Mouse (Mus musculus) liver, postnatal 0 days (tissue): ENCODE measurements around the gene Gmeb1. TPM values are rescaled to one million over a fixed set of nuclear protein-coding genes. Genes with fewer than 3 reads are reported as not detected.

Experiments
- ATAC-seq: fragments of 200-750 bp; cut with Nextera tagmentation; 2 replicates; pipeline ENCODE4 v1.8.0; 2017; ENCODE audit warnings: mild to moderate bottlenecking, moderate library complexity
- DNase-seq: peaks from one replicate; pipeline ENCODE4 v3.0.0-alpha.2; 2016
- H3K27ac ChIP-seq: fragments of 300-500 bp; sonication (generic); 2 replicates; pipeline ENCODE4 v1.5.1; 2014; ENCODE audit warnings: antibody characterized with exemption, moderate library complexity, mild to moderate bottlenecking, low read depth
- H3K27me3 ChIP-seq: fragments of 300-500 bp; sonication (generic); 2 replicates; pipeline ENCODE4 v1.6.1; 2014; ENCODE audit warnings: low read length, control low read depth, mixed read lengths; ENCODE audit not compliant: insufficient read depth
- H3K36me3 ChIP-seq: fragments of 300-500 bp; sonication (generic); replicated peaks from 2 replicates; pipeline ENCODE4 v1.6.1; 2014; ENCODE audit warnings: mild to moderate bottlenecking, control low read depth, low read length, moderate library complexity, mixed read lengths; ENCODE audit not compliant: insufficient read depth
- H3K4me1 ChIP-seq: fragments of 300-500 bp; sonication (generic); 2 replicates; pipeline ENCODE4 v1.6.1; 2014; ENCODE audit warnings: antibody characterized with exemption, mild to moderate bottlenecking, control low read depth; ENCODE audit not compliant: insufficient read depth
- H3K4me2 ChIP-seq: fragments of 300-500 bp; sonication (generic); 2 replicates; pipeline ENCODE4 v1.6.1; 2014; ENCODE audit warnings: low read depth, mild to moderate bottlenecking, low read length, moderate library complexity, mixed read lengths
- H3K4me3 ChIP-seq: fragments of 300-500 bp; sonication (generic); 2 replicates; pipeline ENCODE4 v1.5.1; 2014; ENCODE audit warnings: low read depth, low read length
- H3K9ac ChIP-seq: fragments of 300-500 bp; sonication (generic); replicated peaks from 2 replicates; pipeline ENCODE4 v1.6.1; 2014; ENCODE audit warnings: mild to moderate bottlenecking, moderate library complexity
- H3K9me3 ChIP-seq: fragments of 300-500 bp; sonication (generic); 2 replicates; pipeline ENCODE4 v1.6.1; 2016; ENCODE audit warnings: mild to moderate bottlenecking, control low read depth, low read length, mixed read lengths
- CTCF ChIP-seq: sonication (generic); IDR thresholded peaks from 2 replicates; pipeline ENCODE4 v1.5.1; 2016; ENCODE audit warnings: antibody characterized with exemption, low read depth
- EP300 ChIP-seq: IDR thresholded peaks from 2 replicates; pipeline ENCODE4 v1.6.1; 2016; ENCODE audit warnings: antibody characterized with exemption, low read depth, mild to moderate bottlenecking
- WGBS: fragments of 180-500 bp; shearing (Covaris S2); extraction: QIAGEN DNeasy Blood & Tissue Kit; methylation state at CpG from one replicate; pipeline ENCODE4 v1.1.7; 2014; ENCODE audit not compliant: insufficient replicate concordance; 5-methylcytosine and 5-hydroxymethylcytosine counted together
- polyA plus RNA-seq: library from polyadenylated mRNA; unstranded; fragments of >200 nt; fragmentation: Nextera tagmentation; extraction: Ambion mirVana; gene quantifications from 2 replicates; pipeline ENCODE4 v1.2.1, GENCODE M21; 2015

Gene Gmeb1
- polyA plus RNA-seq, 1 experiment from 2014 or later = 8.9 TPM

DNA sequence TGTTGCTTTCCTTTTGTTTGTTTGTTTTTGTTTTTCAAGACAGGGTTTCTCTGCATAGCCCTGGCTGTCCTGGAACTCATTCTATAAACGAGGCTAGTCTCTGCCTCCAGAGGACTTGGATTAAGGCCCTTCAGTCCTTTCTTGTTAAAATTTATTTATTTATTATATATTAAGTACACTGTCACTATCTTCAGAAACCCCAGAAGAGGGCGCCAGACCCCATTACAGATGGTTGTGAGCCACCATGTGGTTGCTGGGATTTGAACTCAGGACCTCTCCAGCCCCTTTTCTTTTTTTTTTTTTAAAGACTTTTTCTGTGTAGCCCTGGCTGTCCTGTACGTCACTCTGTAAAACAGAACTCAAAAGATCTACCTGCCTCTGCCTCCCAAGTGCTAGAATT lies 6.4 kb downstream of the Gmeb1 start:
- ATAC-seq = no peak
- H3K4me1 ChIP-seq = peaks cover 22% of the 10 kb centered on the region

DNA sequence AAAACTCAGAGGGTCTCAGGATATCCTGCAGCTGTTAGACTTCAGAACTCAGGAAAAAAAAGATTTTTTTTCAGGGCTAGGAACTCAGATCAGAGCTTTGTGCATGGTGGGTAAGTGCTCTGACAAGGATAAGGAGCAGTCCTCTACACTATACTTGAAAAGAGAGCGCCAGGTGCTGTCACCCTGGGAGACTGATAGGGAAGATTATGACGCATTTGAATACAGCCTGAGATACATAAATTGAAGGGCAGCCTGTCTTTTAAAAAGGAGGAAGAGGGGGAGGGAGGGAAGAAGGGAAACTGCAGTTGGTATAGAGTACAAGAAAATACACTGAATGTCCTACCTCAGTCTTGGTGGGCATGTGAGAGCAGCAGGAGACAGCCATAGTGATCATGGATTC lies 7.8 kb downstream of the Gmeb1 start:
- WGBS = 44% methylated on average over 2 of the region's 2 CpGs

More for the DNA sequence above, 6.4 kb downstream of the Gmeb1 start:
- WGBS = 82% methylated on average over 3 of the region's 3 CpGs
- Histone ChIP-seq H3K27me3 (no peaks in the 10 kb centered on the region), H3K36me3 (peaks cover 15% of the 10 kb centered on the region), H3K9ac (no peak overlapping the region), H3K4me3 (no peak overlapping the region), H3K9me3 (no peaks in the 10 kb centered on the region), H3K4me2 (no peak overlapping the region), H3K27ac (no peak overlapping the region)
- no peak for DNase-seq
- TF ChIP-seq CTCF (peak; percentile 36), EP300 (no peak)

DNA sequence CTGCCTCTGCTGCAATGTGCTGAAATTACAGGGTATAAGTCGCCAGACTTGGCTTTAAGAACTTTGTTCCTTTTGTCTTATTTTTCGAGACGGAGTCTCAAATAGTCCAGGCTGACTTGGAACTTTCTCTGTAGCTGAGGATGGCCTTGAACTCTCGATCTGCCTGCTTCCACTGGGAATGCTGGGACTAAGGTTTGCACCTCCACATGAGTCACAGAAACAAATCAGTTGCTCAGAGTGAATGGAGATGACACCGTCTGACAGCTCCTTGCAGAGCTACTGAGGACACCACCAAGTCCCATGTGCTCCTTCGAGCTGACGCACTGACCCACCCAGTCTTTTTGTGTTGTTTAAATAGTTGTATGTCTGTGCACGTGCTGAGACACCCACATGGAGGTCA lies 8.3 kb downstream of the Gmeb1 start:
- WGBS = 81% methylated on average over 8 of the region's 8 CpGs
- Histone ChIP-seq H3K4me1 (peaks cover 17% of the 10 kb centered on the region), H3K4me2 (no peak overlapping the region), H3K27me3 (no peaks in the 10 kb centered on the region), H3K9me3 (no peaks in the 10 kb centered on the region), H3K9ac (no peak overlapping the region), H3K4me3 (no peak overlapping the region), H3K27ac (no peak overlapping the region), H3K36me3 (peaks cover 23% of the 10 kb centered on the region)
- DNase-seq = no peak
- TF ChIP-seq EP300 (no peak), CTCF (no peak)
- ATAC-seq = no peak

More for the DNA sequence above, 7.8 kb downstream of the Gmeb1 start:
- H3K36me3 ChIP-seq = peaks cover 18% of the 10 kb centered on the region
- no peak for TF ChIP-seq CTCF
- TF ChIP-seq EP300 = no peak
- H3K27ac ChIP-seq = no peak overlapping the region
- peaks cover 15% of the 10 kb centered on the region for H3K4me1 ChIP-seq
- no peak overlapping the region for H3K9ac ChIP-seq
- no peak overlapping the region for H3K4me3 ChIP-seq
- no peak overlapping the region for H3K4me2 ChIP-seq
- DNase-seq (no peak), ATAC-seq (0 out of 2 replicates have a peak, but pooled peaks have one; percentile 23)
- H3K9me3 ChIP-seq = no peaks in the 10 kb centered on the region
- H3K27me3 ChIP-seq = no peaks in the 10 kb centered on the region

- no peaks in the 10 kb centered on the region for H3K27me3 ChIP-seq
- H3K4me1 ChIP-seq = peaks cover 15% of the 10 kb centered on the region
- TF ChIP-seq EP300 (no peak), CTCF (no peak)
- no peak for ATAC-seq
- no peak overlapping the region for H3K4me2 ChIP-seq
- no peak overlapping the region for H3K27ac ChIP-seq
- WGBS = 70% methylated on average over 9 of the region's 9 CpGs
- H3K9me3 ChIP-seq = no peaks in the 10 kb centered on the region
- H3K36me3 ChIP-seq = peaks cover 23% of the 10 kb centered on the region
- DNase-seq = no peak
- H3K4me3 ChIP-seq = no peak overlapping the region
- no peak overlapping the region for H3K9ac ChIP-seq
These were observed 9.8 kb downstream of the Gmeb1 start for GRCm38 (mm10) chr4:132251596-132251995.

DNA sequence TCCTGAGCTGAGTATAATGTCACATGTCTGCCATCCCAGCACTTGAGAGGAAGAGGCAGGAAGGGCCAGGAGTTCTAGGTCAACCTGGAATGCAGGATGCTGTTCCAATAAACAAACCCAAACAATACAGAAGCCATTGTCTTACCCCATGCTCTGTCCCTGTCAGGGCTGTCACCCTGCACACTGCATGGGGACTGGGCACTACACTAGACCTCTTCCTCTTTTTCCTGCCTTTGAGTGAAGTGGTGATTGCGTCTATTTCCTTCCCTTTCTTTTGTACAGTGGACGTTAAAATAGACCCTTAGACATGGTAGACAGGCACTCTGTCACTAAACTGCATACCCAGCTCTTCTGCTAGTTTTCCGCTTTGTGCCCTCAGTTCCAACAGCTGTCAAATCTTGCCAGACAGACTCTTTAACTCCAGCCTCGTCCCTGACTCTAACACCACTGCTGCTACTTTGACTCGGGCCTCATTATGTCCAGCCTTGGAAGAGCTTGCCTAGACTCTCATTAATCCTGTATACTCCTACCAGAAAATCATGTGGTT lies 13.9 kb downstream of the Gmeb1 start:
- DNase-seq (peak; percentile 18), ATAC-seq (peak; percentile 59)
- Histone ChIP-seq H3K9me3 (no peaks in the 10 kb centered on the region), H3K9ac (no peak overlapping the region), H3K4me3 (no peak overlapping the region), H3K4me1 (peaks cover 14% of the 10 kb centered on the region), H3K4me2 (no peak overlapping the region), H3K36me3 (peaks cover 39% of the 10 kb centered on the region), H3K27me3 (no peaks in the 10 kb centered on the region), H3K27ac (peak overlapping the region; percentile 71)
- TF ChIP-seq EP300 (no peak), CTCF (no peak)
- 48% methylated on average over 5 of the region's 5 CpGs for WGBS

GRCm38 (mm10) chr4:132245643-132246042 lies 15.8 kb downstream of the Gmeb1 start:
- Histone ChIP-seq H3K27me3 (no peaks in the 10 kb centered on the region), H3K4me2 (no peak overlapping the region), H3K4me1 (peaks cover 11% of the 10 kb centered on the region), H3K27ac (0 out of 2 replicates have a peak overlapping the region, but pooled peaks have one; percentile 2), H3K9ac (no peak overlapping the region), H3K9me3 (no peaks in the 10 kb centered on the region), H3K4me3 (no peak overlapping the region), H3K36me3 (peaks cover 45% of the 10 kb centered on the region)
- DNase-seq (no peak), ATAC-seq (no peak)
- no peak for TF ChIP-seq CTCF
- no peak for TF ChIP-seq EP300
- WGBS = 69% methylated on average over 3 of the region's 3 CpGs

GRCm38 (mm10) chr4:132241208-132241607 lies 20.2 kb downstream of the Gmeb1 start:
- 52% methylated on average over 3 of the region's 3 CpGs for WGBS
- Histone ChIP-seq H3K4me2 (no peak overlapping the region), H3K9ac (no peak overlapping the region), H3K4me1 (peaks cover 6% of the 10 kb centered on the region), H3K36me3 (peaks cover 45% of the 10 kb centered on the region), H3K9me3 (no peaks in the 10 kb centered on the region), H3K4me3 (no peak overlapping the region), H3K27me3 (no peaks in the 10 kb centered on the region), H3K27ac (peak overlapping the region; percentile 66)
- TF ChIP-seq CTCF (no peak), EP300 (peak; percentile 89)
- ATAC-seq = peak; percentile 91
- peak; percentile 59 for DNase-seq
